Mouse (Mus musculus): ENCODE data around the gene Cep126. TPM values are rescaled to one million over a fixed set of nuclear protein-coding genes. Genes with fewer than 3 reads are reported as not detected.

The Cep126 gene
- polyA plus RNA-seq, 1 experiment from 2014 or later: 2.9 TPM

DNA sequence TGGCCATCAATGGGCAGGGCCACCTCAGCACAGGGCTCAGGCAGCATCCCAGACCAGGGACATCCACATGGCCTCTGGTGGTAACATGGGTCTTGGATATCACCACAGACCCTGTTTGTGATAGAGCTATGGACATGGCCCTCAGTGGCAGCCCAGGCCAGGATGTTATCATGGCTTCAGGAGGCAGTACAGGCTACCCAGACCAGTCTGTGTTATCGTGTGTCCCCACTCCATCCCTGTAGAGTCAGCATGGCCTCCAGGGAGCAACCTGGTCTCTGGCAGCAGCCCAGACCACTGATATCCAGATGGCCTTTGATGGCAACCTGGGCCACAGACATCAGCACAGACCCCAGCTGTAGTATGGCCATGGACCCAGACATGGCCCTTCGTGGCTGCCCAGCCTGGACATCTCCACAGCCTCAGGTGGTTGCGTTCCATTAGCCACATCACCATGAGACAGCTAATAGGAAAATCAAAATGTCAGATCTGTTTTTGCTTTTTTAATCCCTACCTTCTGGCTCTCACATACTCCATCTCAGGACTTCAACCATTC, 60.8 kb downstream of the Cep126 start:
- H3K9me3 ChIP-seq: no peaks in the 10 kb centered on the region
- no peak for ATAC-seq (ENCODE audit: borderline replicate concordance, extremely low read depth, low FRiP score, low TSS enrichment)
- no peaks in the 10 kb centered on the region for H3K36me3 ChIP-seq
- H3K4me2 ChIP-seq: no peak overlapping the region
- H3K4me3 ChIP-seq: no peak overlapping the region
- H3K27ac ChIP-seq: no peak overlapping the region
- 92% methylated on average over 3 of the region's 3 CpGs for WGBS
- no peak overlapping the region for H3K9ac ChIP-seq
- no peaks in the 10 kb centered on the region for H3K27me3 ChIP-seq
- no peaks in the 10 kb centered on the region for H3K4me1 ChIP-seq

DNA sequence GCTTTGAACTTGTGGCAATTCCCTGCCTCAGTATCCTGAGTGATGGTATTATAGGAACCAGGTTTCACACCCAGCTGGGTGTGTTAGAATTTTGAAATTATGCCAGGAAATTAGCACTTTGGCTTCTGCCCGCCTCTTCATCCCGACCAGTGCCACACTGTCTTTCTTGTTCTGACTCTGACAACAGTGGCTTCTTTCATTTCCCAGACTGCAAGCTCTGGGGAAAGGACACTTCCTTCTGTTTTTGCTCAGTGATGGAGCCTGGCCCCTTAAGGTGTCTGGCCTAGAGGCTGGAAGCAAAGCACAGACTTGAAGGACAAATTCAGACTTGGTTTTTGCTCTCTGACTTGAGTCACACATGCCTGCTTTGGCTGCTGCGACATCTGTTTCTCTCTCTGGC, 74.5 kb downstream of the Cep126 start:
- Histone ChIP-seq H3K27ac (no peak overlapping the region), H3K36me3 (no peaks in the 10 kb centered on the region), H3K27me3 (no peaks in the 10 kb centered on the region), H3K4me2 (no peak overlapping the region), H3K9ac (no peak overlapping the region), H3K4me1 (no peaks in the 10 kb centered on the region), H3K9me3 (no peaks in the 10 kb centered on the region), H3K4me3 (no peak overlapping the region)
- ATAC-seq (ENCODE audit: borderline replicate concordance, extremely low read depth, low FRiP score, low TSS enrichment): no peak
- 60% methylated on average over 3 of the region's 3 CpGs for WGBS

DNA sequence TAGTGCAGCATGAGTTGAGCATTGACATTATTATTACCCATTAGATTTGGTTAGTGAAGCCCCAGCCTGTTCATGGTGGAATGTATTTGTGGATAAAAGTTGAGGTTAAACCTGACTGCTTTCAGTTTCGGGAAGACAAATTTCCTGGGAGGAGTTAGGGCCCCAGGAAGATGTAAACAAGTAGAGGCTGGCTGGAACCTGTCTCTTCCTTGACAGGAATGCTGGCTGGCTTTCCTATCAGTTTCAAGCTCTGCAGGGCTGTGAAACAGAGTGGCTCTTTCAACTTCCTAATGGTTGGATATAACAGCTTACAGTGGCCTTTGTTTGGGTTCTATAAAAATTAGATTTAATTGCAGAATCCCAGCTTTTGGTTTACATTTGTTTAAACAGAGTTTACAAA, 79.3 kb downstream of the Cep126 start:
- Histone ChIP-seq H3K4me3 (no peak overlapping the region), H3K9ac (no peak overlapping the region), H3K27me3 (no peaks in the 10 kb centered on the region), H3K9me3 (no peaks in the 10 kb centered on the region), H3K4me2 (no peak overlapping the region), H3K4me1 (no peaks in the 10 kb centered on the region), H3K36me3 (no peaks in the 10 kb centered on the region), H3K27ac (no peak overlapping the region)
- no peak for ATAC-seq (ENCODE audit: borderline replicate concordance, extremely low read depth, low FRiP score, low TSS enrichment)
- 10% methylated on average over 1 of the region's 1 CpGs for whole genome bisulfite sequencing

DNA sequence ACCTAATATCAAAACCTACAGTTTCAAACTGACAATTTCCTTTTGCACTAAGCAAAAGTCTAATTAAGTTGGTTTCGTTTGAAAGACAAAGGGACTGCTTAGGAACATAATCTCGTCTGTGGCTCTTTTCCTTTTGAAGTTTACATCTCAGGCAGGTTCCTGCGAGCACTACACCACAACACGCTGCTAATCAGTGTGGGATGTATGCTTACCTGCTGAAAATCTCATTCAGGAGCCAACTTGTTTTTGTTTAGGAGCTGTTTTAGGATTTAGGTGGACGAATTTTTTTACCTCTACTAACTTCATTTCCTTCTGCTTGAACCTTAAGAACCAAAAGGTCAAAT, 91.1 kb downstream of the Cep126 start:
- WGBS: 16% methylated on average over 5 of the region's 5 CpGs
- Histone ChIP-seq H3K27me3 (no peaks in the 10 kb centered on the region), H3K4me2 (peak overlapping the region; percentile 76), H3K9ac (0 out of 2 replicates have a peak overlapping the region, but pooled peaks have one; percentile 7), H3K9me3 (no peaks in the 10 kb centered on the region), H3K4me3 (peak overlapping the region; percentile 82), H3K27ac (peak overlapping the region; percentile 72; the same call in 1 of the 2 replicates), H3K36me3 (no peaks in the 10 kb centered on the region), H3K4me1 (peaks cover 13% of the 10 kb centered on the region; the same call in 1 of the 2 replicates)
- ATAC-seq (ENCODE audit: borderline replicate concordance, extremely low read depth, low FRiP score, low TSS enrichment): peak; percentile 21; the same call in 1 of the 2 replicates

DNA sequence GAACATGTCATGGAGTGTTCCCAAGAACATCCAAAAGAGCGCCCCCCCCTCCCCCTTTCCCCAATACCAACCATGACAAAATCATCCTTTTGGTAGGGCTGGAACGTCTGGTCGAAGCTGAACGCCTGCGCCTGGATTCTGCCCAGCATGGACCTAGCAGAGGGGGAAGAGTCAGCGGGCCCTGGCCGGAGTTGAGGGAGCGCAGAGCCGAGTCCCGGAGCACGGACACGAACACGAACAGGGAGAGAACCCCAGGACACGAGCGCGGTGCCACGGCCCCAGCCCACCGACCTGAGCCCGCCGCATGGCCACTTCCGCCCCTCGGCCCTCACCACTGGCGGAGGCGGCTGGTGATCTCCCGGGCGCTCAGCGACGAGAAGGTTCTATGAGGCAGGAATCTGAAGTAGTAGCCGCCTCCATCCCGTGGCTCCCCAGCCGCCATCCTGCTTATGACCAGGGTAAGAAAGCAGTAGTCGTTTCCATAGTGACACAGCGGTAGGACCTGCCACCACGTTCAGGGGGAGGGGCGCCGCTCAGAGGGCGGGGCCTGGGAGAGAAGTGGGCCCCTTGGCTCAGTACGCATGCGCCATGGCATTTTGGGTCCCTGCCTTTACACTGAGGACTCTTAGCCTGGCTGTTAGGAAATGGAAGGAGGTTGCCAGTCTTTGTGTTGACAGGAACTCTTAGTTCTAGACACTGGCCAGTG, 91.6 kb downstream of the Cep126 start, which contains the start of gene Cfap300:
Gene Cfap300 (minus strand): TSS at position 486 of the 706 bp plus-strand sequence.
- Histone ChIP-seq H3K4me1 (peaks cover 13% of the 10 kb centered on the region; the same call in 1 of the 2 replicates), H3K9ac (peak within 1 kb of the TSS; percentile 63), H3K27me3 (no peaks in the 10 kb centered on the region), H3K36me3 (no peaks in the 10 kb centered on the region), H3K4me3 (peak within 1 kb of the TSS; percentile 82), H3K27ac (peak within 1 kb of the TSS; percentile 72), H3K9me3 (no peaks in the 10 kb centered on the region), H3K4me2 (peak within 1 kb of the TSS; percentile 76)
- 0% methylated on average over 38 of the region's 39 CpGs for WGBS
- peak; percentile 98 for ATAC-seq (ENCODE audit: borderline replicate concordance, extremely low read depth, low FRiP score, low TSS enrichment)

DNA sequence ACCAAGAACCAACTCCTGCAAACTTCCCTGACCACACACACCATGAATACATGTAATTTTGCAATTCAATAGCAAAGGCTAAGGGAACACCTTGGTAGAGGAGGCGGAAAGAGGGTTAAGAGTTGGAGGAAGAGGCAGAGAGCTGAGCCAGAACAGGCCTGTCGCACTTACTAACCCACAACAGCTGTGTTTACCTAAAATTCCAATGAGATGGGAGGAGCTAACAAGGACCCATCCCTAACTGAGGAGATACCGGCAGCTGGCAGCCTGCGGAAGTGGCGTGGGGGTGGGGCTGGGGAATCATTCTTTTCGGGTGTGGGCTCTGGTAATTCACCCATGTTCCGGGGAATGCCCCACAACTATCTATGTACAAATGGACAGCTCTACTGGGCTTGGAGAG, 98.5 kb downstream of the Cep126 start:
- ATAC-seq (ENCODE audit: borderline replicate concordance, extremely low read depth, low FRiP score, low TSS enrichment): peak; percentile 78
- Histone ChIP-seq H3K4me3 (no peak overlapping the region), H3K27ac (peak overlapping the region; percentile 37; the same call in 1 of the 2 replicates), H3K4me1 (peaks cover 10% of the 10 kb centered on the region), H3K36me3 (no peaks in the 10 kb centered on the region), H3K4me2 (peak overlapping the region; percentile 30), H3K9ac (no peak overlapping the region), H3K9me3 (no peaks in the 10 kb centered on the region), H3K27me3 (no peaks in the 10 kb centered on the region)
- 10% methylated on average over 7 of the region's 7 CpGs for WGBS

DNA sequence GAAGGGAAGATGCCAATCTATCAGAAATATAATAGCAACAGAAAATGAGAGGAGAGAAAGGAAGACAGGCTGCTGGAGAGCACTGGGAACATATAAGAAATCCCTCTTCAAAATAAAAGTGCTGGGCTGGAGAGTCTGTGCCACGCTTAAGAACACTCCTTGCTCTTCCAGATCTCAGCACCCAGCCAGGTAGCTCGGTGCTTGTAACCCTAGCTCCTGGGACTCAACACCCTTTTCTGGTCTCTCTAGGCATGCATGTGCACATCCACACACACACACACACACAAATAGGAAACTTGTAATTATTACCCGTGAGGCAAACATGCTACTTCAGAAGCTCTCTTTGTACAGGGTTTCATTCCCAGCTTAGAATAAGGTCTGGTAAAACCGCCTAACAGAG, 99.0 kb downstream of the Cep126 start:
- 37% methylated on average over 4 of the region's 4 CpGs for WGBS
- H3K4me3 ChIP-seq: no peak overlapping the region
- H3K9me3 ChIP-seq: no peaks in the 10 kb centered on the region
- H3K4me1 ChIP-seq: peaks cover 10% of the 10 kb centered on the region
- peak overlapping the region; percentile 37; the same call in 1 of the 2 replicates for H3K27ac ChIP-seq
- ATAC-seq (ENCODE audit: borderline replicate concordance, extremely low read depth, low FRiP score, low TSS enrichment): peak; percentile 51
- no peaks in the 10 kb centered on the region for H3K27me3 ChIP-seq
- no peak overlapping the region for H3K9ac ChIP-seq
- peak overlapping the region; percentile 30 for H3K4me2 ChIP-seq
- no peaks in the 10 kb centered on the region for H3K36me3 ChIP-seq

DNA sequence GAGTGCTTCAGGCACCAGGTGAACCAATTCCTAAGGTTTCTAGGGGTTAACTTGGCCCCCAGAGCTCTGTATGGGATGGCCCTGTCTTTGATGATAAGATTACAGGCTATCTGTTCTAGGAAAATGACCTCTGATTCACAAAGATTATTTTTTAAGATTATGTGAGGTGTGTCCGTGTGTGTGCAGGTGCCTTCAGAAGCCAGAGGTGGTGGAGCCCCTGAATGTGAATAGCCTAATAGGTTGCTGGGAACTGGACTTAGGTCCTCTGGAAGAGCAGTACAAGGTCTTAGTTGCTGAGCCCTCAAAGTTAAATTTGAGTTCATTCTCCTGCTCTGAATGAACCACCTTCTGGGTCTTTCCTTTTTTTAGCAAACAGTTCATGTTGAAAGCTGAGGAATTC, 100.0 kb downstream of the Cep126 start:
- no peaks in the 10 kb centered on the region for H3K27me3 ChIP-seq
- no peak for ATAC-seq (ENCODE audit: borderline replicate concordance, extremely low read depth, low FRiP score, low TSS enrichment)
- H3K9me3 ChIP-seq: no peaks in the 10 kb centered on the region
- H3K27ac ChIP-seq: no peak overlapping the region
- H3K36me3 ChIP-seq: no peaks in the 10 kb centered on the region
- no peak overlapping the region for H3K4me3 ChIP-seq
- H3K4me1 ChIP-seq: peaks cover 10% of the 10 kb centered on the region
- 59% methylated on average over 1 of the region's 1 CpGs for WGBS
- H3K9ac ChIP-seq: no peak overlapping the region
- H3K4me2 ChIP-seq: no peak overlapping the region

DNA sequence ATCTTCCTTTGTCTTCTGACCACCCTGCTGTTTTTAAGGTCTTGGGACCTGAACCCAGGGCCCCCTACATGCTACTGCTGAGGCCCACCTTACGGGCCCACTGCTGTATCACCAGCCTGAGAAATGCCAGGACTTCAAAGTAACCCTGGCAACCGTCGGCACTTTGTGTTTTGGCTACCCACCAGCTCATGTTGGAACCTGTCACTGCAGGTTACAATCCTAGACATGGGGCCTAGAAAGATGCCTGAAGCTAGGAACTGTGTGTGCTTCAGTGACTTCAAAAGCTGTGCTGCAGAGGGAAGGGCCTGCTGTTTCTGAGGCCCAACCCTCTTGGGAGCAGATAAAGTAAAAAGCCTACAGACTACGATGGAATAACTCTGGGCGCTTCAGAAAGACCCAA, 101.2 kb downstream of the Cep126 start:
- ATAC-seq (ENCODE audit: borderline replicate concordance, extremely low read depth, low FRiP score, low TSS enrichment): no peak
- no peak overlapping the region for H3K4me3 ChIP-seq

More for the DNA sequence above, 101.2 kb downstream of the Cep126 start:
- Histone ChIP-seq H3K27ac (no peak overlapping the region), H3K9me3 (no peaks in the 10 kb centered on the region), H3K4me1 (peaks cover 10% of the 10 kb centered on the region), H3K36me3 (no peaks in the 10 kb centered on the region), H3K27me3 (no peaks in the 10 kb centered on the region), H3K9ac (no peak overlapping the region), H3K4me2 (no peak overlapping the region)
- WGBS: 87% methylated on average over 5 of the region's 5 CpGs

Other genes with a start within 250 kb of the Cep126 start
- gene Yap1, start 129.7 kb downstream of the Cep126 start, polyA plus RNA-seq (2015; fragmentation: Nextera tagmentation; extraction: Ambion mirVana): 34.8 and 34.9 TPM in 2 replicates
- 13.5 and 14.6 TPM in 2 replicates for gene Cfap300, start 91.5 kb downstream of the Cep126 start, polyA plus RNA-seq (2015; fragmentation: Nextera tagmentation; extraction: Ambion mirVana)